Mouse (Mus musculus): ENCODE measurements around the gene Catspere2.
"Not testable (repeated sequence)": the region's sequence is repeated elsewhere in the genome, so short reads cannot be mapped to it uniquely, and the experiment has no call there.

- not testable (repeated sequence) for TF ChIP-seq POLR2A (IDR thresholded peaks at IDR 0.05; ENCODE audit: low read depth, low read length); CTCF (IDR thresholded peaks at IDR 0.05; ENCODE audit: borderline replicate concordance, insufficient read depth, low read length)
Measured at GRCm38 (mm10) chr1:178146513-178146912, 163.3 kb downstream of the Catspere2 start.
